Mouse (Mus musculus): ENCODE measurements at regions not wholly inside any gene's neighbourhood (a gene's known extent, or its start where the extent isn't known, plus 50 kb on each side); places are given as distances from the start of the nearest gene placed in this dataset.

- no peak for TF ChIP-seq CTCF (IDR thresholded peaks at IDR 0.05; ENCODE audit: borderline replicate concordance, extremely low read depth, insufficient read depth, insufficient read length)
- no peak for TF ChIP-seq POLR2A (IDR thresholded peaks at IDR 0.05; ENCODE audit: borderline replicate concordance, extremely low read depth, insufficient read depth, insufficient read length, poor library complexity, severe bottlenecking)
These were observed 653.9 kb downstream of the Nup35 start for GRCm38 (mm10) chr2:81270914-81271313.

All from brain, embryonic 14.5 days (tissue).